In the genomic region with DNA sequence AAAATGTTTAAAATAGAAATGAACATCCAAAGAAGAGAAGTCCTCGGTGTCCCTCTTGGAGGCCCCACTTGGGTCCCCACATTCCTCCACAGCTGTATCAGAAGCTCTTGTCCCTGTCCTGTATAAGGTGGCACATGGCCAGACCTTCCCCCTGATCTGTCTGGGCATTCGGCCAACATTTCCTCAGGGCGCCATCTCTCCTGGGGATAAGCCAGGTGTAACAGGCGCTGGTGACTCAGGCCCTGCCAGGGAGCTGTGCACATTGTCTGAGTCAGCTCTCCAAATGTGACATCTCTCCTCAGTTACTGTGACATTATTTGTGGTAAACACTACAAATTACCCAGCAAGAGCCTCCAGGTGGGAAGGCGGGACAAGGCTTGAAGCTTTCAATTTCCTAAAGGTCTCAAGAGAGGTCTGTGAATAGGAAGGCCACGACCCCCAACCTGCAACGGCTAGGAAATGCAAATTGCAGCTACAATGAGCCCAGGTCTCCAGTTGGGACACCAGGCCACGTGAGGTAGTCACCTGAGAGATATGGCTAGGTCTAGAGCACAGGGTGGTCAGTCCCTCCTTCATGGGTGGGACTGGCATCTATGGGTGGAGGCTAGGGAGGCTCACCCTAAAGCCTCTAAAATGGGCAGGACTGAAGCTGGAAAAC, we compare ENCODE assay signal across 8 mouse cellular contexts. TPM values are rescaled to one million over a fixed set of nuclear protein-coding genes. Genes with fewer than 3 reads are reported as not detected.
DNase-seq lines count a peak whose midpoint lies in the region; ATAC-seq and TF ChIP-seq lines count a peak whose summit lies in the region.

No protein-coding gene starts in this region.

- H3K27ac ChIP-seq in hindbrain, embryonic 13.5 days: no peak overlapping the region
- no peak overlapping the region for H3K27ac ChIP-seq in hindbrain, embryonic 11.5 days (ENCODE audit: low read depth, low read length)
- H3K27ac ChIP-seq in forebrain, postnatal 0 days (ENCODE audit: low read depth, low read length): no peak overlapping the region
- H3K27ac ChIP-seq in hindbrain, embryonic 14.5 days: no peak overlapping the region
- H3K27ac ChIP-seq in midbrain, postnatal 0 days (ENCODE audit: low read depth, low read length): no peak overlapping the region

- DNase-seq in hindbrain, embryonic 11.5 days (ENCODE audit: low spot score): no peak
- DNase-seq in adrenal gland, adult (ENCODE audit: inconsistent age in 2 of 2, low spot score in 1 of 2): peak; percentile 94 to 96
- peak; percentile 24 for DNase-seq in forebrain, postnatal 0 days
- DNase-seq in hindbrain, embryonic 14.5 days (ENCODE audit: low spot score): peak; percentile 48
- peak; percentile 47 for DNase-seq in left cerebral cortex, adult 11 months (ENCODE audit: low spot score)
- DNase-seq in midbrain, postnatal 0 days (ENCODE audit: low spot score): peak; percentile 46

- H3K9me3 ChIP-seq in hindbrain, embryonic 13.5 days: no peaks in the 10 kb centered on the region
- H3K9me3 ChIP-seq in hindbrain, embryonic 11.5 days (ENCODE audit: control insufficient read depth, low read length): no peaks in the 10 kb centered on the region
- H3K9me3 ChIP-seq in forebrain, postnatal 0 days (ENCODE audit: low read length): no peaks in the 10 kb centered on the region
- H3K9me3 ChIP-seq in hindbrain, embryonic 14.5 days (ENCODE audit: control insufficient read depth, low read length): no peaks in the 10 kb centered on the region
- H3K9me3 ChIP-seq in midbrain, postnatal 0 days (ENCODE audit: low read length): no peaks in the 10 kb centered on the region

- 0 out of 2 replicates have a peak, but pooled peaks cover 3% of the 10 kb centered on the region for H3K27me3 ChIP-seq in hindbrain, embryonic 13.5 days
- no peaks in the 10 kb centered on the region for H3K27me3 ChIP-seq in hindbrain, embryonic 11.5 days (ENCODE audit: control insufficient read depth, insufficient read depth, low read length)
- H3K27me3 ChIP-seq in forebrain, postnatal 0 days (ENCODE audit: insufficient read depth, low read length): no peaks in the 10 kb centered on the region
- no peaks in the 10 kb centered on the region for H3K27me3 ChIP-seq in hindbrain, embryonic 14.5 days (ENCODE audit: control insufficient read depth, insufficient read depth, low read length)
- H3K27me3 ChIP-seq in midbrain, postnatal 0 days (ENCODE audit: insufficient read depth, low read length): no peaks in the 10 kb centered on the region

- no peak overlapping the region for H3K4me2 ChIP-seq in hindbrain, embryonic 13.5 days
- H3K4me2 ChIP-seq in hindbrain, embryonic 11.5 days (replicated peaks; ENCODE audit: low read depth, low read length): no peak overlapping the region
- H3K4me2 ChIP-seq in forebrain, postnatal 0 days (ENCODE audit: low read depth): no peak overlapping the region
- no peak overlapping the region for H3K4me2 ChIP-seq in hindbrain, embryonic 14.5 days (replicated peaks)
- no peak overlapping the region for H3K4me2 ChIP-seq in midbrain, postnatal 0 days (ENCODE audit: low read depth, low read length, poor library complexity, severe bottlenecking)

- ATAC-seq in hindbrain, embryonic 13.5 days (ENCODE audit: low FRiP score): peak; percentile 47; the same call in 1 of the 2 replicates
- no peak for ATAC-seq in hindbrain, embryonic 11.5 days (ENCODE audit: low FRiP score)
- ATAC-seq in forebrain, postnatal 0 days: peak; percentile 34; the same call in 1 of the 2 replicates
- peak; percentile 54; the same call in 1 of the 2 replicates for ATAC-seq in hindbrain, embryonic 14.5 days (ENCODE audit: low FRiP score)
- no peak for ATAC-seq in midbrain, postnatal 0 days (ENCODE audit: low FRiP score)
- ATAC-seq in erythroid progenitor cell, adult 5-6 weeks (replicated peaks; ENCODE audit: low FRiP score, poor library complexity, severe bottlenecking): no peak

- no peak overlapping the region for H3K4me3 ChIP-seq in hindbrain, embryonic 13.5 days
- H3K4me3 ChIP-seq in hindbrain, embryonic 11.5 days (ENCODE audit: low read depth, low read length): no peak overlapping the region
- H3K4me3 ChIP-seq in forebrain, postnatal 0 days (ENCODE audit: low read depth, low read length): no peak overlapping the region
- H3K4me3 ChIP-seq in hindbrain, embryonic 14.5 days (replicated peaks; ENCODE audit: low read length): no peak overlapping the region
- H3K4me3 ChIP-seq in midbrain, postnatal 0 days (ENCODE audit: low read depth, low read length): no peak overlapping the region

- WGBS in hindbrain, embryonic 13.5 days: 51% methylated on average over 8 of the region's 8 CpGs
- WGBS in hindbrain, embryonic 11.5 days: 57% methylated on average over 8 of the region's 8 CpGs
- 28% methylated on average over 8 of the region's 8 CpGs for WGBS in forebrain, postnatal 0 days
- 47% methylated on average over 8 of the region's 8 CpGs for WGBS in hindbrain, embryonic 14.5 days
- WGBS in midbrain, postnatal 0 days: 37% methylated on average over 8 of the region's 8 CpGs

- H3K36me3 ChIP-seq in hindbrain, embryonic 13.5 days: no peaks in the 10 kb centered on the region
- no peaks in the 10 kb centered on the region for H3K36me3 ChIP-seq in hindbrain, embryonic 11.5 days (ENCODE audit: control insufficient read depth, insufficient read depth, low read length)
- H3K36me3 ChIP-seq in forebrain, postnatal 0 days (ENCODE audit: insufficient read depth): no peaks in the 10 kb centered on the region
- no peaks in the 10 kb centered on the region for H3K36me3 ChIP-seq in hindbrain, embryonic 14.5 days (replicated peaks; ENCODE audit: control insufficient read depth, insufficient read depth)
- H3K36me3 ChIP-seq in midbrain, postnatal 0 days (ENCODE audit: insufficient read depth, low read length): no peaks in the 10 kb centered on the region

- H3K4me1 ChIP-seq in hindbrain, embryonic 13.5 days (replicated peaks): peaks cover 11% of the 10 kb centered on the region
- no peaks in the 10 kb centered on the region for H3K4me1 ChIP-seq in hindbrain, embryonic 11.5 days (replicated peaks; ENCODE audit: control insufficient read depth, insufficient read depth, low read length)
- H3K4me1 ChIP-seq in forebrain, postnatal 0 days (ENCODE audit: insufficient read depth): no peaks in the 10 kb centered on the region
- H3K4me1 ChIP-seq in hindbrain, embryonic 14.5 days (replicated peaks; ENCODE audit: control insufficient read depth, insufficient read depth, low read length): no peaks in the 10 kb centered on the region
- H3K4me1 ChIP-seq in midbrain, postnatal 0 days (ENCODE audit: insufficient read depth, low read length): no peaks in the 10 kb centered on the region

- H3K9ac ChIP-seq in hindbrain, embryonic 13.5 days: no peak overlapping the region
- no peak overlapping the region for H3K9ac ChIP-seq in hindbrain, embryonic 11.5 days (ENCODE audit: low read depth, low read length)
- H3K9ac ChIP-seq in forebrain, postnatal 0 days: no peak overlapping the region
- H3K9ac ChIP-seq in hindbrain, embryonic 14.5 days: no peak overlapping the region
- no peak overlapping the region for H3K9ac ChIP-seq in midbrain, postnatal 0 days (replicated peaks; ENCODE audit: low read length, poor library complexity, severe bottlenecking)

- TF ChIP-seq CTCF in forebrain, postnatal 0 days (IDR thresholded peaks at IDR 0.05; ENCODE audit: low read depth): no peak
- TF ChIP-seq CTCF in midbrain, postnatal 0 days (IDR thresholded peaks at IDR 0.05): no peak

RNA-seq across cellular contexts. Expression of a gene that starts 5.9 kb away (rescaled TPM):
- polyA plus RNA-seq in hindbrain, embryonic 13.5 days (2015; fragmentation: Nextera tagmentation; extraction: Ambion mirVana): 15.4 TPM in 2 replicates
- polyA plus RNA-seq in hindbrain, embryonic 11.5 days (2014; fragmentation: Nextera tagmentation; extraction: Ambion mirVana): 32.2 and 35.1 TPM in 2 replicates
- total RNA-seq in forebrain, postnatal 0 days (2014; rRNA removed): 4.5 and 4.7 TPM in 2 replicates
- polyA plus RNA-seq in forebrain, postnatal 0 days (2015; fragmentation: Nextera tagmentation; extraction: Ambion mirVana): 14.9 and 15.4 TPM in 2 replicates
- 13.1 and 14.3 TPM in 2 replicates for polyA plus RNA-seq in hindbrain, embryonic 14.5 days (2014; fragmentation: Nextera tagmentation; extraction: Ambion mirVana)
- 2.4 and 3.9 TPM in 2 replicates for total RNA-seq in midbrain, postnatal 0 days (2014; rRNA removed)
- 9.0 and 10.2 TPM in 2 replicates for polyA plus RNA-seq in midbrain, postnatal 0 days (2015; fragmentation: Nextera tagmentation; extraction: Ambion mirVana)
- 32.8 and 36.5 TPM in 2 replicates for total RNA-seq in erythroid progenitor cell, adult 5-6 weeks (2015; ENCODE audit: low replicate concordance)
- total RNA-seq in erythroid progenitor cell, adult 5-6 weeks (2017; ENCODE audit: low replicate concordance): 19.9 and 23.5 TPM in 2 replicates

RNA-seq across cellular contexts. Expression of a gene that starts 7.9 kb away (rescaled TPM):
- 5.0 and 5.9 TPM in 2 replicates for polyA plus RNA-seq in hindbrain, embryonic 13.5 days (2015; fragmentation: Nextera tagmentation; extraction: Ambion mirVana)
- polyA plus RNA-seq in hindbrain, embryonic 11.5 days (2014; fragmentation: Nextera tagmentation; extraction: Ambion mirVana): 4.4 and 4.8 TPM in 2 replicates
- total RNA-seq in forebrain, postnatal 0 days (2014; rRNA removed): 3.8 and 4.0 TPM in 2 replicates
- 9.5 and 10.1 TPM in 2 replicates for polyA plus RNA-seq in forebrain, postnatal 0 days (2015; fragmentation: Nextera tagmentation; extraction: Ambion mirVana)
- 6.8 and 9.5 TPM in 2 replicates for polyA plus RNA-seq in hindbrain, embryonic 14.5 days (2014; fragmentation: Nextera tagmentation; extraction: Ambion mirVana)
- 5.3 and 7.8 TPM in 2 replicates for total RNA-seq in midbrain, postnatal 0 days (2014; rRNA removed)
- polyA plus RNA-seq in midbrain, postnatal 0 days (2015; fragmentation: Nextera tagmentation; extraction: Ambion mirVana): 9.8 and 10.5 TPM in 2 replicates
- 5.4 and 13.3 TPM in 2 replicates for total RNA-seq in erythroid progenitor cell, adult 5-6 weeks (2015; ENCODE audit: low replicate concordance)
- total RNA-seq in erythroid progenitor cell, adult 5-6 weeks (2017; ENCODE audit: low replicate concordance): 2.9 and 5.5 TPM in 2 replicates

Comparison
In these comparisons a context has a peak if more than half of its experiments do, and no peak if none do; other contexts are left out.
1. ATAC-seq: peak in hindbrain, embryonic 13.5 days (single experiment), forebrain, postnatal 0 days (single experiment) and hindbrain, embryonic 14.5 days (single experiment); none in hindbrain, embryonic 11.5 days (single experiment), midbrain, postnatal 0 days (single experiment) and erythroid progenitor cell, adult 5-6 weeks (single experiment).